Mouse (Mus musculus) lung, adult 2 months (tissue): ENCODE results near the gene Cd69.

Source experiments
- CTCF ChIP-seq: fragments of 200-500 bp; IDR thresholded peaks from 2 replicates; pipeline ENCODE4 v1.5.1; 2011; ENCODE audit warnings: mild to moderate bottlenecking, low read length, control low read depth; ENCODE audit not compliant: insufficient read depth
- POLR2A ChIP-seq: fragments of 200-500 bp; IDR thresholded peaks from 2 replicates; pipeline ENCODE4 v1.6.1; 2011; ENCODE audit warnings: low read depth, mild to moderate bottlenecking, control low read depth, low read length, borderline replicate concordance; ENCODE audit errors: extremely low read depth

- TF ChIP-seq CTCF (no peak), POLR2A (no peak)
Observed at GRCm38 (mm10) chr6:129265821-129266220, 9.4 kb downstream of the Cd69 start.
